ENCODE assay signal across 21 mouse cellular contexts in the genomic region with DNA sequence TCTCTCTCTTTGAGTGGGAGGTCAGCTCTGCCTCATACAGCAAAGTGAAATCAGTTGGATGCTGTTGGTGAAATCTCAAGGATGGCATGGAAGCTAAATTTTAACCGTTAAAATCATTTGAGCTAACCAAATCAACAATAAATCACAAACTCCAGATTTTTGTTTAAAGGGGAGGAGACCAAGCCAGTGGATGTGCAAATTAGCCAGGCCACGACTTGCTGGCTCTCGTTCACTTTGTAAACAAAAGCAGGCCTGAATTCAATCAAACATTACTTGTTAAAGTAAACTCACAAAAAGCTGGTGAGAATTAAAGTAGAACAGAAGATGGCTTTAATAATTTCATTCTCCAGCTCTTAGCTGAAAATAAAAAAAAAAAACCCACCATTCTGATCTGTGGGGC.
DNase-seq lines count a peak whose midpoint lies in the region; ATAC-seq and TF ChIP-seq lines count a peak whose summit lies in the region.
"Had no signal": no experiment of that assay in that cellular context is flagged by ENCODE, and none has a peak within 500 bp of the region (broad histone marks: within the 10 kb centered on the region; RNA-seq: fewer than 3 reads in every experiment).

No protein-coding gene starts in this region.

- no peak for TF ChIP-seq CTCF in kidney, adult 2 months (conservative IDR thresholded peaks at IDR 0.05; ENCODE audit: insufficient read depth, insufficient read length, low read depth, low read length)
- TF ChIP-seq CTCF in stomach, postnatal 0 days (IDR thresholded peaks at IDR 0.05; ENCODE audit: low read depth) = no peak
- no peak for TF ChIP-seq CTCF in intestine, postnatal 0 days (IDR thresholded peaks at IDR 0.05; ENCODE audit: low read depth)

- no peak for TF ChIP-seq POLR2A in kidney, adult 2 months (IDR thresholded peaks at IDR 0.05; ENCODE audit: low read depth, low read length)

- peaks cover 19% of the 10 kb centered on the region; the same call in 1 of the 2 replicates for H3K4me1 ChIP-seq in kidney, adult 2 months (ENCODE audit: control insufficient read depth, insufficient read depth, low read length)
- H3K4me1 ChIP-seq in kidney, embryonic 16.5 days (ENCODE audit: insufficient read depth, low read length) = peaks cover 32% of the 10 kb centered on the region
- H3K4me1 ChIP-seq in stomach, embryonic 14.5 days (ENCODE audit: control insufficient read depth, insufficient read depth, low read length) = peaks cover 18% of the 10 kb centered on the region; the same call in 1 of the 2 replicates
- H3K4me1 ChIP-seq in stomach, postnatal 0 days (replicated peaks; ENCODE audit: control insufficient read depth, insufficient read depth) = no peaks in the 10 kb centered on the region
- H3K4me1 ChIP-seq in intestine, postnatal 0 days (replicated peaks; ENCODE audit: control insufficient read depth, insufficient read depth, low read length) = peaks cover 16% of the 10 kb centered on the region
- peaks cover 26% of the 10 kb centered on the region for H3K4me1 ChIP-seq in stomach, embryonic 16.5 days (ENCODE audit: control insufficient read depth, insufficient read depth, low read length)
- no peaks in the 10 kb centered on the region for H3K4me1 ChIP-seq in hindbrain, embryonic 13.5 days (replicated peaks)
- H3K4me1 ChIP-seq: midbrain, embryonic 15.5 days; neural tube, embryonic 12.5 days had no signal

- no peaks in the 10 kb centered on the region for H3K9me3 ChIP-seq in kidney, embryonic 16.5 days (ENCODE audit: low read length)
- H3K9me3 ChIP-seq in stomach, embryonic 14.5 days (ENCODE audit: control insufficient read depth, low read depth, low read length) = no peaks in the 10 kb centered on the region
- no peaks in the 10 kb centered on the region for H3K9me3 ChIP-seq in stomach, postnatal 0 days (ENCODE audit: control insufficient read depth, low read length)
- no peaks in the 10 kb centered on the region for H3K9me3 ChIP-seq in intestine, postnatal 0 days (ENCODE audit: control insufficient read depth)
- H3K9me3 ChIP-seq in stomach, embryonic 16.5 days (replicated peaks; ENCODE audit: control insufficient read depth, low read length) = no peaks in the 10 kb centered on the region
- no peaks in the 10 kb centered on the region for H3K9me3 ChIP-seq in hindbrain, embryonic 13.5 days
- H3K9me3 ChIP-seq: forebrain, embryonic 12.5 days; limb, embryonic 12.5 days; liver, embryonic 12.5 days; midbrain, embryonic 15.5 days; neural tube, embryonic 12.5 days had no signal

- H3K27ac ChIP-seq in kidney, adult 2 months (ENCODE audit: insufficient read depth, low read depth, low read length) = no peak overlapping the region; the same call in 1 of the 2 replicates
- H3K27ac ChIP-seq in kidney, embryonic 16.5 days (ENCODE audit: low read length) = no peak overlapping the region
- peak overlapping the region; percentile 82; the same call in 1 of the 2 replicates for H3K27ac ChIP-seq in stomach, embryonic 14.5 days (ENCODE audit: low read length)
- H3K27ac ChIP-seq in stomach, postnatal 0 days (replicated peaks) = no peak overlapping the region
- 0 out of 2 replicates have a peak overlapping the region, but pooled peaks have one; percentile 37 for H3K27ac ChIP-seq in intestine, postnatal 0 days (ENCODE audit: low read depth, low read length)
- H3K27ac ChIP-seq in stomach, embryonic 16.5 days (ENCODE audit: low read length) = peak overlapping the region; percentile 70
- H3K27ac ChIP-seq in hindbrain, embryonic 13.5 days = no peak overlapping the region
- H3K27ac ChIP-seq: forebrain, embryonic 12.5 days; hindbrain, postnatal 0 days; limb, embryonic 12.5 days; liver, embryonic 12.5 days; midbrain, embryonic 15.5 days; neural tube, embryonic 12.5 days had no signal

- no peaks in the 10 kb centered on the region for H3K27me3 ChIP-seq in kidney, adult 2 months (replicated peaks; ENCODE audit: control insufficient read depth, insufficient read depth, low read length)
- no peaks in the 10 kb centered on the region for H3K27me3 ChIP-seq in kidney, embryonic 16.5 days (ENCODE audit: insufficient read depth, low read length)
- no peaks in the 10 kb centered on the region for H3K27me3 ChIP-seq in stomach, embryonic 14.5 days (ENCODE audit: control insufficient read depth, insufficient read depth, low read length)
- no peaks in the 10 kb centered on the region for H3K27me3 ChIP-seq in stomach, postnatal 0 days (ENCODE audit: control insufficient read depth, insufficient read depth, low read length)
- no peaks in the 10 kb centered on the region for H3K27me3 ChIP-seq in intestine, postnatal 0 days (replicated peaks; ENCODE audit: control insufficient read depth, insufficient read depth, low read length)
- no peaks in the 10 kb centered on the region for H3K27me3 ChIP-seq in stomach, embryonic 16.5 days (ENCODE audit: control insufficient read depth, insufficient read depth, low read length)
- H3K27me3 ChIP-seq in hindbrain, embryonic 13.5 days = no peaks in the 10 kb centered on the region
- H3K27me3 ChIP-seq: forebrain, embryonic 12.5 days; liver, embryonic 12.5 days; midbrain, embryonic 15.5 days; neural tube, embryonic 12.5 days had no signal

- ATAC-seq in kidney, embryonic 16.5 days (ENCODE audit: low FRiP score, low TSS enrichment) = no peak
- ATAC-seq in stomach, embryonic 14.5 days (ENCODE audit: insufficient number of reproducible peaks, insufficient read depth, low FRiP score, low read depth) = no peak
- no peak for ATAC-seq in stomach, postnatal 0 days (ENCODE audit: low FRiP score, low TSS enrichment)
- no peak for ATAC-seq in intestine, postnatal 0 days
- ATAC-seq in stomach, embryonic 16.5 days (ENCODE audit: insufficient read depth, low FRiP score) = no peak
- no peak for ATAC-seq in hindbrain, embryonic 13.5 days (ENCODE audit: low FRiP score)
- ATAC-seq: CD4-positive, CD25-positive, alpha-beta regulatory T cell, adult 4 months; hindbrain, postnatal 0 days; liver, embryonic 12.5 days; midbrain, embryonic 15.5 days had no signal

- 25% methylated on average over 3 of the region's 3 CpGs for WGBS in kidney, adult 2 months
- 31% methylated on average over 3 of the region's 3 CpGs for WGBS in kidney, embryonic 16.5 days
- 13% methylated on average over 3 of the region's 3 CpGs for WGBS in stomach, embryonic 14.5 days
- 12% methylated on average over 3 of the region's 3 CpGs for WGBS in stomach, postnatal 0 days
- WGBS in intestine, postnatal 0 days = 21% methylated on average over 3 of the region's 3 CpGs
- 17% methylated on average over 3 of the region's 3 CpGs for WGBS in stomach, embryonic 16.5 days
- 67% methylated on average over 3 of the region's 3 CpGs for WGBS in hindbrain, embryonic 13.5 days

- no peak for TF ChIP-seq EP300 in stomach, postnatal 0 days (optimal IDR thresholded peaks at IDR 0.05)

- H3K36me3 ChIP-seq in kidney, adult 2 months (ENCODE audit: control insufficient read depth, insufficient read depth, low read length) = no peaks in the 10 kb centered on the region
- no peaks in the 10 kb centered on the region for H3K36me3 ChIP-seq in kidney, embryonic 16.5 days (ENCODE audit: insufficient read depth, low read length)
- no peaks in the 10 kb centered on the region for H3K36me3 ChIP-seq in stomach, embryonic 14.5 days (ENCODE audit: control insufficient read depth, insufficient read depth, low read length)
- H3K36me3 ChIP-seq in stomach, postnatal 0 days (ENCODE audit: control insufficient read depth, insufficient read depth, low read length) = no peaks in the 10 kb centered on the region
- no peaks in the 10 kb centered on the region for H3K36me3 ChIP-seq in intestine, postnatal 0 days (ENCODE audit: control insufficient read depth, insufficient read depth)
- H3K36me3 ChIP-seq in stomach, embryonic 16.5 days (ENCODE audit: control insufficient read depth, insufficient read depth, low read length) = no peaks in the 10 kb centered on the region
- no peaks in the 10 kb centered on the region for H3K36me3 ChIP-seq in hindbrain, embryonic 13.5 days
- H3K36me3 ChIP-seq: forebrain, embryonic 12.5 days; limb, embryonic 12.5 days; liver, embryonic 12.5 days; midbrain, embryonic 15.5 days; neural tube, embryonic 12.5 days had no signal

- H3K4me3 ChIP-seq in kidney, adult 2 months (ENCODE audit: insufficient read depth, low read depth, low read length) = no peak overlapping the region
- no peak overlapping the region for H3K4me3 ChIP-seq in kidney, embryonic 16.5 days (ENCODE audit: low read length)
- H3K4me3 ChIP-seq in stomach, embryonic 14.5 days (ENCODE audit: low read depth, low read length) = no peak overlapping the region
- H3K4me3 ChIP-seq in stomach, postnatal 0 days (ENCODE audit: low read depth, low read length) = no peak overlapping the region
- H3K4me3 ChIP-seq in intestine, postnatal 0 days (ENCODE audit: low read depth, low read length) = no peak overlapping the region
- H3K4me3 ChIP-seq in stomach, embryonic 16.5 days (replicated peaks; ENCODE audit: low read length) = no peak overlapping the region
- H3K4me3 ChIP-seq in hindbrain, embryonic 13.5 days = no peak overlapping the region
- H3K4me3 ChIP-seq: erythroblast, embryonic 14.5 days; forebrain, embryonic 12.5 days; limb, embryonic 12.5 days; liver, embryonic 12.5 days; midbrain, embryonic 15.5 days; neural tube, embryonic 12.5 days had no signal

- no peak overlapping the region for H3K4me2 ChIP-seq in kidney, embryonic 16.5 days (replicated peaks; ENCODE audit: low read depth, low read length)
- no peak overlapping the region for H3K4me2 ChIP-seq in stomach, embryonic 14.5 days (replicated peaks; ENCODE audit: low read depth, low read length)
- H3K4me2 ChIP-seq in stomach, postnatal 0 days (replicated peaks; ENCODE audit: low read depth) = no peak overlapping the region
- H3K4me2 ChIP-seq in intestine, postnatal 0 days (replicated peaks; ENCODE audit: low read depth) = no peak overlapping the region
- no peak overlapping the region for H3K4me2 ChIP-seq in stomach, embryonic 16.5 days (ENCODE audit: low read depth, low read length)
- H3K4me2 ChIP-seq in hindbrain, embryonic 13.5 days = no peak overlapping the region
- H3K4me2 ChIP-seq: forebrain, embryonic 12.5 days; limb, embryonic 12.5 days; liver, embryonic 12.5 days; midbrain, embryonic 15.5 days; neural tube, embryonic 12.5 days had no signal

- no peak overlapping the region for H3K9ac ChIP-seq in kidney, embryonic 16.5 days (replicated peaks; ENCODE audit: low read length)
- no peak overlapping the region for H3K9ac ChIP-seq in stomach, embryonic 14.5 days (replicated peaks; ENCODE audit: low read depth, low read length)
- H3K9ac ChIP-seq in stomach, postnatal 0 days (ENCODE audit: low read length) = no peak overlapping the region
- H3K9ac ChIP-seq in intestine, postnatal 0 days (ENCODE audit: low read depth, low read length) = no peak overlapping the region
- no peak overlapping the region for H3K9ac ChIP-seq in stomach, embryonic 16.5 days (ENCODE audit: low read length)
- no peak overlapping the region for H3K9ac ChIP-seq in hindbrain, embryonic 13.5 days
- H3K9ac ChIP-seq: forebrain, embryonic 12.5 days; limb, embryonic 12.5 days; liver, embryonic 12.5 days; midbrain, embryonic 15.5 days; neural tube, embryonic 12.5 days had no signal

- peak; percentile 26 for DNase-seq in kidney, adult 2 months
- no peak for DNase-seq in stomach, postnatal 0 days (ENCODE audit: low spot score)
- DNase-seq in thymus, postnatal 10 days (ENCODE audit: low spot score in 2 of 2) = no peak
- DNase-seq: adrenal gland, postnatal 25 days; cerebellum, adult 9-10 months; kidney, postnatal 14 days; right cerebral cortex, postnatal 14 days; thymus, postnatal 14 days had no signal

Comparison
In these comparisons a context has a peak if more than half of its experiments do, and no peak if none do; other contexts are left out.
1. H3K27ac ChIP-seq: peak in stomach, embryonic 14.5 days (single experiment), intestine, postnatal 0 days (single experiment) and stomach, embryonic 16.5 days (single experiment); none in kidney, adult 2 months (single experiment), kidney, embryonic 16.5 days (single experiment), stomach, postnatal 0 days (single experiment) and hindbrain, embryonic 13.5 days (single experiment).